Mouse (Mus musculus) gastrocnemius, adult 8-10 months (tissue): Measurements from ENCODE around the gene Atp4a. TPM values are rescaled to one million over a fixed set of nuclear protein-coding genes. Genes with fewer than 3 reads are reported as not detected.

Experiments
- total RNA-seq, 4 experiments: library from RNA; stranded (reverse); gene quantifications; 2 replicates each; pipeline ENCODE4 v1.2.4; 2022

Gene Atp4a
- total RNA-seq, 4 experiments from 2014 or later = 0.31 to 1.4 TPM; not detected in 2

Other genes starting within 250 kb of the Atp4a start
- not detected for gene Prodh2, start 218.6 kb upstream of the Atp4a start, total RNA-seq
- under 1 TPM; 0.09 to 0.72 (median 0.27) TPM for gene Arhgap33, start 177.1 kb upstream of the Atp4a start, total RNA-seq
- gene Hspb6, start 160.0 kb upstream of the Atp4a start, total RNA-seq = 1,000 to 10,000 TPM in 3 of 4 experiments, 100 to 1,000 TPM in 1; 959 to 1,157 (median 1,030) TPM
- gene Proser3, start 159.9 kb upstream of the Atp4a start, total RNA-seq = 1 to 10 TPM; 2.6 to 6.2 (median 3.7) TPM
- gene Lin37, start 152.4 kb upstream of the Atp4a start, total RNA-seq = 10 to 100 TPM in 3 of 4 experiments, 1 to 10 TPM in 1; 8.1 to 12.4 (median 11.0) TPM
- 10 to 100 TPM; 53.4 to 57.5 (median 56.9) TPM for gene U2af1l4, start 148.9 kb upstream of the Atp4a start, total RNA-seq
- 1 to 10 TPM in 3 of 4 experiments, under 1 TPM in 1; 0.56 to 1.9 (median 1.5) TPM for gene Gm49396, start 148.9 kb upstream of the Atp4a start, total RNA-seq
- gene Psenen, start 148.6 kb upstream of the Atp4a start, total RNA-seq = 100 to 1,000 TPM; 140 to 149 (median 146) TPM
- under 1 TPM; 0.31 to 0.85 (median 0.65) TPM for gene Igflr1, start 146.8 kb upstream of the Atp4a start, total RNA-seq
- 10 to 100 TPM; 10.9 to 15.2 (median 13.0) TPM for gene Kmt2b, start 123.5 kb upstream of the Atp4a start, total RNA-seq
- not detected for gene Zbtb32, start 113.3 kb upstream of the Atp4a start, total RNA-seq
- under 1 TPM in 1 of 4 experiments, not detected in 3; 0.20 TPM for gene Upk1a, start 99.4 kb upstream of the Atp4a start, total RNA-seq
- gene Cox6b1, start 86.1 kb upstream of the Atp4a start, total RNA-seq = 1,000 to 10,000 TPM; 1,165 to 1,556 (median 1,355) TPM
- gene Etv2, start 76.4 kb upstream of the Atp4a start, total RNA-seq = not detected
- 10 to 100 TPM; 35.6 to 41.1 (median 38.5) TPM for gene Rbm42, start 61.9 kb upstream of the Atp4a start, total RNA-seq
- 1 to 10 TPM; 2.0 to 4.3 (median 4.0) TPM for gene Haus5, start 47.2 kb upstream of the Atp4a start, total RNA-seq
- 1 to 10 TPM; 1.9 to 3.4 (median 2.9) TPM for gene Pmis2, start 40.6 kb upstream of the Atp4a start, total RNA-seq
- gene 2200002J24Rik, start 13.3 kb upstream of the Atp4a start, total RNA-seq = not detected
- gene Tmem147, start 17.3 kb downstream of the Atp4a start, total RNA-seq = 100 to 1,000 TPM; 215 to 260 (median 249) TPM
- not detected for gene Gapdhs, start 31.5 kb downstream of the Atp4a start, total RNA-seq
- 1 to 10 TPM in 2 of 4 experiments, under 1 TPM in 2; 0.53 to 2.0 (median 1.4) TPM for gene Sbsn, start 39.3 kb downstream of the Atp4a start, total RNA-seq
- gene Dmkn, start 51.5 kb downstream of the Atp4a start, total RNA-seq = 1 to 10 TPM in 1 of 4 experiments, under 1 TPM in 1, not detected in 2; 0.48 to 1.0 TPM
- 1 to 10 TPM in 3 of 4 experiments, not detected in 1; 1.7 to 3.5 (median 2.0) TPM for gene Krtdap, start 75.7 kb downstream of the Atp4a start, total RNA-seq
- 1 to 10 TPM in 2 of 4 experiments, under 1 TPM in 1, not detected in 1; 0.21 to 1.2 (median 1.2) TPM for gene Ffar2, start 111.6 kb downstream of the Atp4a start, total RNA-seq
- not detected for gene Ffar3, start 144.0 kb downstream of the Atp4a start, total RNA-seq
- not detected for gene Ffar1, start 149.4 kb downstream of the Atp4a start, total RNA-seq
- gene Cd22, start 168.1 kb downstream of the Atp4a start, total RNA-seq = not detected
- under 1 TPM in 3 of 4 experiments, not detected in 1; 0.47 to 0.65 (median 0.56) TPM for gene Mag, start 202.7 kb downstream of the Atp4a start, total RNA-seq
- gene Hamp2, start 212.5 kb downstream of the Atp4a start, total RNA-seq = not detected
- gene Hamp, start 231.8 kb downstream of the Atp4a start, total RNA-seq = under 1 TPM in 1 of 4 experiments, not detected in 3; 0.86 TPM
- 10 to 100 TPM; 75.5 to 96.0 (median 89.5) TPM for gene Usf2, start 244.6 kb downstream of the Atp4a start, total RNA-seq